Mouse (Mus musculus): ENCODE data around the gene Gsdma3.

- TF ChIP-seq CTCF (IDR thresholded peaks at IDR 0.05; ENCODE audit: extremely low read depth, insufficient read depth, insufficient read length, insufficient replicate concordance) = no peak
- no peak for TF ChIP-seq POLR2A (IDR thresholded peaks at IDR 0.05; ENCODE audit: low read depth, low read length)
Observed at GRCm38 (mm10) chr11:98597991-98598390, 28.2 kb upstream of the Gsdma3 start, which contains the start of gene Lrrc3c.
